Mouse (Mus musculus): ENCODE results near the gene Tars2. TPM values are rescaled to one million over a fixed set of nuclear protein-coding genes. Genes with fewer than 3 reads are reported as not detected.

Gene Tars2
- total and polyA plus RNA-seq, 3 experiments = 141 to 237 TPM; not detected in 1

DNA sequence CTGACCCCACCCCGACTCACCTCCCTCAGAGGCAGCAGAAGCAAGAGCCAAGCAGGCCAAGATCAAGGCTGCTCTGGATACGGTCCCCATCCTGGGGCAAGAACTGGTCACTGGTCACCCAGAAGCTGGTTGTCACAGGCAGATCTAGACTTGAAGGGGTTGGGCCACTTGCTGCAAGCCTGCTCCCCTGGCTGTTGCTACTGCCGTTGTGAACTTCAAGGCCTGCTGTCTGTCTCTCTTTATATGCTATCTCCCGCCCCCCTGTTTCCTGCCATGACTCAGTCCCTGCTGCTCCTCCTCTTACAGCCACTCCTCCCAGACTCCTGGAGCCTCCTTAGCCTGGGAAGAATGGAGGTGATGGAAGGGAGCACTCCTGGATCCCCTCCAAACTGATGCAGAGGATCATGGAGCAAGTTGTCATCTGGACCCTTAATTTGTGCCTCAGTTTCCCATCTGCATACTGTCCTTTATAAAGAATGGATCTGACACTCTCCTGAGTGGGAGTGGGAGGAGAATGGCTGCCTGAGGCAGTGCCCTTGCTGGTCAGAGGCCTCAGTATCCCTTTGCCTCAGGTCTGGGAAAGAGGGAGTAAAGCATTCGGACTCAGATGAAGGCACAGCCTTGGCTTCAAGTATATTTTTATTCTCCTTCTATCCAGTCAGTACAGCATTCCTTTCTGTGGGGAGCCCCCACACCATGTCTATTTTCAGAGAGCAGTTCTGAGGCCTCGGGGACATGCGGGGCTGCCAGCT lies 20.5 kb downstream of the Tars2 start, which contains the start of gene Ecm1:
Gene Ecm1 (minus strand): TSS at position 217 of the 752 bp plus-strand sequence.
- Histone ChIP-seq H3K4me1 (ENCODE audit: control insufficient read depth in 1 of 2, insufficient read depth in 2 of 2, low read length in 2 of 2) (peaks cover 0 to 19% of the 10 kb centered on the region in 2 experiments; a peak in 2 of 4 replicates), H3K9me3 (replicated peaks; ENCODE audit: insufficient read depth, low read length) (no peaks in the 10 kb centered on the region), H3K4me3 (ENCODE audit: control insufficient read depth in 1 of 2, insufficient read depth in 1 of 2, low read depth in 2 of 2, low read length in 2 of 2) (no peak within 1 kb of the TSS), H3K27me3 (ENCODE audit: control insufficient read depth in 1 of 2, insufficient read depth in 2 of 2, low read length in 2 of 2) (no peaks in the 10 kb centered on the region), H3K36me3 (ENCODE audit: control insufficient read depth in 1 of 2, insufficient read depth in 2 of 2, low read length in 2 of 2) (peaks cover 17 to 20% of the 10 kb centered on the region in 2 experiments), H3K79me2 (ENCODE audit: control insufficient read depth, insufficient read depth, low read length, poor library complexity) (no peaks in the 10 kb centered on the region), H3K27ac (ENCODE audit: control insufficient read depth, low read depth, low read length) (peak within 1 kb of the TSS; percentile 5; the same call in 1 of the 2 replicates), H3K9ac (ENCODE audit: control insufficient read depth, low read depth, low read length, poor library complexity, severe bottlenecking) (peak within 1 kb of the TSS; percentile 7; the same call in 1 of the 2 replicates)
- TF ChIP-seq NELFE (IDR thresholded peaks at IDR 0.05; ENCODE audit: low read depth, low read length) (no peak), CTCF (IDR thresholded peaks at IDR 0.05 in 2 of 3, conservative IDR thresholded peaks at IDR 0.05 in 1 of 3; ENCODE audit: control insufficient read depth in 1 of 3, insufficient read depth in 1 of 3, low read depth in 2 of 3, low read length in 3 of 3, poor library complexity in 1 of 3, severe bottlenecking in 1 of 3) (no peak; a peak in 1 of 6 replicates), ZMIZ1 (IDR thresholded peaks at IDR 0.05; ENCODE audit: low read depth, low read length) (no peak; the same call in 1 of the 2 replicates), SMC3 (IDR thresholded peaks at IDR 0.05; ENCODE audit: low read depth, low read length) (peak; percentile 33; the same call in 1 of the 2 replicates), POLR2AphosphoS2 (IDR thresholded peaks at IDR 0.05; ENCODE audit: low read length) (no peak; the same call in none of the 2 replicates), MYB (IDR thresholded peaks at IDR 0.05; ENCODE audit: low read depth, low read length) (no peak), TBP (IDR thresholded peaks at IDR 0.05; ENCODE audit: low read depth, low read length) (peak; percentile 82), E2F4 (IDR thresholded peaks at IDR 0.05; ENCODE audit: borderline replicate concordance, low read depth, low read length) (no peak), JUND (IDR thresholded peaks at IDR 0.05; ENCODE audit: low read depth, low read length) (peak; percentile 69; the same call in 1 of the 2 replicates), RCOR1 (IDR thresholded peaks at IDR 0.05; ENCODE audit: low read depth, low read length) (no peak), TAL1 (IDR thresholded peaks at IDR 0.05; ENCODE audit: low read length) (peak; percentile 65), EP300 (IDR thresholded peaks at IDR 0.05; ENCODE audit: low read depth in 1 of 2, low read length in 2 of 2) (peak; percentile 35 to 45; a peak in 1 of 4 replicates), POLR2A (IDR thresholded peaks at IDR 0.05; ENCODE audit: control insufficient read depth in 1 of 2, insufficient read depth in 1 of 2, low read depth in 1 of 2, low read length in 2 of 2, poor library complexity in 1 of 2) (peak in 1 of 2 experiments; percentile 74; a peak in 2 of 4 replicates)
- peak; percentile 91 for DNase-seq (ENCODE audit: low read depth, low spot score)

DNA sequence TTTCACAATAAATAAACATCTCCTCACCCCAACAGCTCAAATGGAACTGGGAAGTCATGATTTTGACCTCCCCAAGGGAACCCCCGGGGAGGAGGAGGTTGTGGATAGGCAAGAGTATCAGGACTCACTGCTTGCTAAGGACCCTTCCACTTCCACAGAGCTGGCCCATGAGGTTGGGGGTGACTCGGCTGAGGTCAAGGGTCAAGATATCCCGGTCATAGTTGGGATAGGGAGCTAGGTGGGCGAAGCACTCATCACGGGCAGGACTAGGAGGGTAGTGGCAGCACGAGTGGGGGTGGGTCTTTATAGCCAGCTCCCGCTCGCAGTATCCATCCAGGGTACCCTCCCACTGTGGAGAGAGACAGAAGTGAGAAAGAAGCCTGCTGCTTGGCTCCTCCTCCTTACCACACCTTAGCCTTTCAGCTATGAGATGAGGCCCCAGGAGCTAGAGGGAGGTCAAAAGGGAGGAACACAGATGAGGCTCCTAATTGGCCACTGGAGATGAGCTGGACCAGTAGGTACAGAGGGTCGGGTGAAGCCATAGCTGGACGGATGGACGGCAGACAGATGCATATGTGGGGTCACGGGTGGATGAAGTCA lies 24.8 kb downstream of the Tars2 start:
- no peak for DNase-seq (ENCODE audit: low read depth, low spot score)
- Histone ChIP-seq H3K4me3 (ENCODE audit: control insufficient read depth in 1 of 2, insufficient read depth in 1 of 2, low read depth in 2 of 2, low read length in 2 of 2) (no peak overlapping the region), H3K27me3 (ENCODE audit: control insufficient read depth in 1 of 2, insufficient read depth in 2 of 2, low read length in 2 of 2) (no peaks in the 10 kb centered on the region), H3K9ac (ENCODE audit: control insufficient read depth, low read depth, low read length, poor library complexity, severe bottlenecking) (no peak overlapping the region), H3K27ac (ENCODE audit: control insufficient read depth, low read depth, low read length) (no peak overlapping the region), H3K9me3 (replicated peaks; ENCODE audit: insufficient read depth, low read length) (no peaks in the 10 kb centered on the region), H3K36me3 (ENCODE audit: control insufficient read depth in 1 of 2, insufficient read depth in 2 of 2, low read length in 2 of 2) (peaks cover 0 to 31% of the 10 kb centered on the region in 2 experiments; a peak in 2 of 4 replicates), H3K4me1 (ENCODE audit: control insufficient read depth in 1 of 2, insufficient read depth in 2 of 2, low read length in 2 of 2) (peaks cover 13 to 34% of the 10 kb centered on the region in 2 experiments), H3K79me2 (ENCODE audit: control insufficient read depth, insufficient read depth, low read length, poor library complexity) (no peaks in the 10 kb centered on the region)
- TF ChIP-seq KAT2A (conservative IDR thresholded peaks at IDR 0.05; ENCODE audit: low read depth, low read length) (no peak), ZKSCAN1 (IDR thresholded peaks at IDR 0.05; ENCODE audit: low read depth, low read length) (no peak), NRF1 (IDR thresholded peaks at IDR 0.05; ENCODE audit: insufficient read depth, low read depth, low read length, poor library complexity, severe bottlenecking) (no peak), TCF12 (IDR thresholded peaks at IDR 0.05; ENCODE audit: low read depth, low read length) (no peak), HCFC1 (IDR thresholded peaks at IDR 0.05; ENCODE audit: low read depth, low read length) (no peak), TAL1 (IDR thresholded peaks at IDR 0.05; ENCODE audit: low read length) (no peak), MYB (IDR thresholded peaks at IDR 0.05; ENCODE audit: low read depth, low read length) (no peak), USF2 (IDR thresholded peaks at IDR 0.05; ENCODE audit: borderline replicate concordance in 1 of 2, insufficient read depth in 1 of 2, low read depth in 1 of 2, low read length in 2 of 2) (no peak), ETS1 (IDR thresholded peaks at IDR 0.05; ENCODE audit: low read depth, low read length) (no peak), POLR2A (IDR thresholded peaks at IDR 0.05; ENCODE audit: control insufficient read depth in 1 of 2, insufficient read depth in 1 of 2, low read depth in 1 of 2, low read length in 2 of 2, poor library complexity in 1 of 2) (no peak), USF1 (IDR thresholded peaks at IDR 0.05; ENCODE audit: low read depth, low read length) (no peak), MAX (IDR thresholded peaks at IDR 0.05; ENCODE audit: low read length) (no peak), GABPA (IDR thresholded peaks at IDR 0.05; ENCODE audit: low read depth, low read length) (no peak)
